Mouse (Mus musculus) megakaryocyte-erythroid progenitor cell, adult 5-6 weeks (primary cell): Measurements from ENCODE around the gene Zp3r. TPM values are rescaled to one million over a fixed set of nuclear protein-coding genes. Genes with fewer than 3 reads are reported as not detected.

Experiments used
- total RNA-seq, 2 experiments: library from RNA; stranded (forward) in 1 of 2; stranded (reverse) in 1 of 2; fragments of 200-1000, 215-1000 nt in 1 of 2; fragments of >200 nt in 1 of 2; fragmentation: Nextera tagmentation in 1 of 2; gene quantifications; 2 replicates each; pipeline ENCODE4 v1.2.3; 2014 to 2017

The Zp3r gene
- total RNA-seq, 2 experiments from 2014 or later = not detected

Other genes starting within 250 kb of the Zp3r start
- 0.50 TPM in 1 of 2 replicates, not detected in the other for gene Cd55b, start 206.6 kb downstream of the Zp3r start, total RNA-seq (2014; fragmentation: Nextera tagmentation)
- 0.56 TPM in 1 of 2 replicates, not detected in the other for gene Cd55b, start 206.6 kb downstream of the Zp3r start, total RNA-seq (2017)
- 71.9 and 85.0 TPM in 2 replicates for gene Cd55, start 166.9 kb downstream of the Zp3r start, total RNA-seq (2014; fragmentation: Nextera tagmentation)
- 39.8 and 54.7 TPM in 2 replicates for gene Cd55, start 166.9 kb downstream of the Zp3r start, total RNA-seq (2017)
- gene C4bp, start 32.0 kb upstream of the Zp3r start, total RNA-seq (2014; fragmentation: Nextera tagmentation) = not detected in 2 replicates
- not detected in 2 replicates for gene C4bp, start 32.0 kb upstream of the Zp3r start, total RNA-seq (2017)
- gene Gm29427, start 86.2 kb upstream of the Zp3r start, total RNA-seq (2014; fragmentation: Nextera tagmentation) = not detected in 2 replicates
- 0.19 TPM in 1 of 2 replicates, not detected in the other for gene Gm29427, start 86.2 kb upstream of the Zp3r start, total RNA-seq (2017)
- gene Yod1, start 87.7 kb upstream of the Zp3r start, total RNA-seq (2014; fragmentation: Nextera tagmentation) = 14.4 and 15.9 TPM in 2 replicates
- gene Yod1, start 87.7 kb upstream of the Zp3r start, total RNA-seq (2017) = 12.4 and 15.7 TPM in 2 replicates
- 22.6 and 26.7 TPM in 2 replicates for gene Pfkfb2, start 99.6 kb upstream of the Zp3r start, total RNA-seq (2014; fragmentation: Nextera tagmentation)
- 16.0 and 18.3 TPM in 2 replicates for gene Pfkfb2, start 99.6 kb upstream of the Zp3r start, total RNA-seq (2017)
- 0.66 and 1.5 TPM in 2 replicates for gene AA986860, start 102.4 kb upstream of the Zp3r start, total RNA-seq (2014; fragmentation: Nextera tagmentation)
- 0.50 and 0.94 TPM in 2 replicates for gene AA986860, start 102.4 kb upstream of the Zp3r start, total RNA-seq (2017)
- not detected in 2 replicates for gene Fcamr, start 171.3 kb upstream of the Zp3r start, total RNA-seq (2014; fragmentation: Nextera tagmentation)
- not detected in 2 replicates for gene Fcamr, start 171.3 kb upstream of the Zp3r start, total RNA-seq (2017)
- gene Pigr, start 197.1 kb upstream of the Zp3r start, total RNA-seq (2014; fragmentation: Nextera tagmentation) = not detected in 2 replicates
- not detected in 2 replicates for gene Pigr, start 197.1 kb upstream of the Zp3r start, total RNA-seq (2017)
- 1.1 TPM in 1 of 2 replicates, not detected in the other for gene Fcmr, start 236.0 kb upstream of the Zp3r start, total RNA-seq (2014; fragmentation: Nextera tagmentation)
- not detected in 2 replicates for gene Fcmr, start 236.0 kb upstream of the Zp3r start, total RNA-seq (2017)